Mouse (Mus musculus): ENCODE results near the gene Astn2.

- no peak for TF ChIP-seq CTCF (IDR thresholded peaks at IDR 0.05; ENCODE audit: borderline replicate concordance, control insufficient read depth, extremely low read depth, insufficient read depth, low read length, poor library complexity)
- no peak for TF ChIP-seq POLR2A (IDR thresholded peaks at IDR 0.05; ENCODE audit: control insufficient read depth, extremely low read depth, insufficient read depth, low read length, poor library complexity)
Observed at GRCm38 (mm10) chr4:65701848-65702247, 702.6 kb downstream of the Astn2 start.
